Mouse (Mus musculus) kidney, embryonic 14.5 days (tissue): ENCODE results near the gene Fam222b. TPM values are rescaled to one million over a fixed set of nuclear protein-coding genes. Genes with fewer than 3 reads are reported as not detected.

Experiments used
- ATAC-seq: fragments of 200-750 bp; cut with Nextera tagmentation; 2 replicates; pipeline ENCODE4 v1.8.0; 2017; ENCODE audit warnings: moderate number of reproducible peaks, mild to moderate bottlenecking, moderate TSS enrichment, moderate library complexity; ENCODE audit not compliant: low FRiP score, low TSS enrichment
- H3K27ac ChIP-seq: fragments of 300-500 bp; sonication (generic); 2 replicates; pipeline ENCODE4 v1.5.1; 2014; ENCODE audit warnings: low read depth, mild to moderate bottlenecking, low read length, moderate library complexity, mixed read lengths
- H3K27me3 ChIP-seq: fragments of 300-500 bp; sonication (generic); 2 replicates; pipeline ENCODE4 v1.6.1; 2014; ENCODE audit warnings: mild to moderate bottlenecking, low read length; ENCODE audit not compliant: control insufficient read depth, insufficient read depth
- H3K36me3 ChIP-seq: fragments of 300-500 bp; sonication (generic); 2 replicates; pipeline ENCODE4 v1.6.1; 2014; ENCODE audit warnings: low read length, mixed read lengths; ENCODE audit not compliant: control insufficient read depth, insufficient read depth
- H3K4me1 ChIP-seq: fragments of 300-500 bp; sonication (generic); 2 replicates; pipeline ENCODE4 v1.6.1; 2014; ENCODE audit warnings: low read length, mixed read lengths; ENCODE audit not compliant: control insufficient read depth, insufficient read depth
- H3K4me2 ChIP-seq: fragments of 300-500 bp; sonication (generic); replicated peaks from 2 replicates; pipeline ENCODE4 v1.6.1; 2014; ENCODE audit warnings: low read depth, mild to moderate bottlenecking, low read length
- H3K4me3 ChIP-seq: fragments of 300-500 bp; sonication (generic); 2 replicates; pipeline ENCODE4 v1.5.1; 2014; ENCODE audit warnings: mild to moderate bottlenecking, low read length
- H3K9ac ChIP-seq: fragments of 300-500 bp; sonication (generic); 2 replicates; pipeline ENCODE4 v1.6.1; 2014; ENCODE audit warnings: low read depth, mild to moderate bottlenecking, low read length, moderate library complexity
- H3K9me3 ChIP-seq: fragments of 300-500 bp; sonication (generic); 2 replicates; pipeline ENCODE4 v1.6.1; 2016; ENCODE audit warnings: low read length; ENCODE audit not compliant: control insufficient read depth
- WGBS: fragments of 180-500 bp; shearing (Covaris S2); extraction: QIAGEN DNeasy Blood & Tissue Kit; methylation state at CpG from one replicate; pipeline ENCODE4 v1.1.7; 2014; 5-methylcytosine and 5-hydroxymethylcytosine counted together
- polyA plus RNA-seq: library from polyadenylated mRNA; unstranded; fragments of >200 nt; fragmentation: Nextera tagmentation; extraction: Ambion mirVana; gene quantifications from 2 replicates; pipeline ENCODE4 v1.2.1, GENCODE M21; 2014

Fam222b gene
- polyA plus RNA-seq, 1 experiment from 2014 or later, result 16.9 TPM

GRCm38 (mm10) chr11:78136132-78136531 lies 41.7 kb downstream of the Fam222b start:
- H3K27ac ChIP-seq, result no peak overlapping the region
- ATAC-seq, result no peak
- no peaks in the 10 kb centered on the region for H3K27me3 ChIP-seq
- H3K9me3 ChIP-seq, result no peaks in the 10 kb centered on the region
- no peak overlapping the region for H3K4me2 ChIP-seq
- WGBS, result 86% methylated on average over 1 of the region's 1 CpGs
- H3K4me3 ChIP-seq, result no peak overlapping the region
- H3K4me1 ChIP-seq, result no peaks in the 10 kb centered on the region
- H3K9ac ChIP-seq, result no peak overlapping the region
- H3K36me3 ChIP-seq, result 0 out of 2 replicates have a peak, but pooled peaks cover 4% of the 10 kb centered on the region

DNA sequence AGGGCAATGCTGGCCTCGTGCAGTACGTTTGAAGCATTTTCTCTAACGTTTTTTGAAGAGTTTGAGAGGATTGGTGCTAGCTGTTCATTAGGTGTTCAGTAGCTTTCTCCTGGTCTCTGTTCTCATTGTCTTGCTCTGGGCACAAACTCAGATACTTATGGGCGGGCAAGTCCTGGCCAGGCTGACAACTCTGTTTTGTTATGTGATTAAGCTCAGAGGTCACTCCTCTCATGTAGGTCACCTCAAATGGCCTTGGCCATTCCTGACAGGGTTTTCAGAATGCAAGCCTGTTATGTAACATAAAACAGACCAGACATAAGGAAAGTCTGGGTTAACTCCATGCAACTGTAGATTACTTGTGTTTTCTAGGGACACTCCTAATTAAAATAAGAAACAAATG lies 43.1 kb downstream of the Fam222b start:
- no peaks in the 10 kb centered on the region for H3K4me1 ChIP-seq
- H3K9me3 ChIP-seq, result no peaks in the 10 kb centered on the region
- no peak overlapping the region for H3K9ac ChIP-seq
- WGBS, result 82% methylated on average over 4 of the region's 4 CpGs
- H3K27ac ChIP-seq, result no peak overlapping the region
- H3K36me3 ChIP-seq, result 0 out of 2 replicates have a peak, but pooled peaks cover 4% of the 10 kb centered on the region
- H3K4me2 ChIP-seq, result no peak overlapping the region
- no peak for ATAC-seq
- no peaks in the 10 kb centered on the region for H3K27me3 ChIP-seq
- no peak overlapping the region for H3K4me3 ChIP-seq

- Histone ChIP-seq H3K4me2 (no peak overlapping the region), H3K27ac (no peak overlapping the region), H3K9me3 (no peaks in the 10 kb centered on the region), H3K9ac (no peak overlapping the region), H3K36me3 (0 out of 2 replicates have a peak, but pooled peaks cover 4% of the 10 kb centered on the region), H3K4me3 (no peak overlapping the region), H3K4me1 (no peaks in the 10 kb centered on the region), H3K27me3 (no peaks in the 10 kb centered on the region)
- WGBS, result 84% methylated on average over 3 of the region's 3 CpGs
- ATAC-seq, result no peak
Measured at GRCm38 (mm10) chr11:78138023-78138422, 43.6 kb downstream of the Fam222b start.

DNA sequence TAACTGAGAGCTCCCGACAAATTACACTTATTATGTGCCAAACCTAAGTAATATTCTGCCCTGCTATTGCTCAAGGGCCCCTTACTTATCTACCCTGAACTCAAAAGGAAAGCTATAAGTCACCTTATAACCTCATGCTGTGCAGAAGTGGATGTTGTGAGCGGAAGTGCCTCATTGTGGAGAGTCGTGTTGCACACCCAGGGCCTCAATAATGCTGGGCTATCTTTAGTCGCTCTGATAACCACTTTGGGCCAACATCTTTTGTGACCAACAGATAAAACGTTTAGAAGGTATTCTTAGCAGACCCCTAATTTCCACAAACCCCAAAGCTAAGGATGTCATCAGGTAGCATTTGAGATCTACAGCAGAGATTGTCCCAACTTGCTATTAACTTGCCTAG lies 46.2 kb downstream of the Fam222b start:
- Histone ChIP-seq H3K36me3 (peaks cover 26% of the 10 kb centered on the region; the same call in 1 of the 2 replicates), H3K4me2 (no peak overlapping the region), H3K27me3 (no peaks in the 10 kb centered on the region), H3K4me3 (no peak overlapping the region), H3K9ac (no peak overlapping the region), H3K4me1 (no peaks in the 10 kb centered on the region), H3K9me3 (no peaks in the 10 kb centered on the region), H3K27ac (no peak overlapping the region)
- WGBS, result 84% methylated on average over 5 of the region's 5 CpGs
- no peak for ATAC-seq

- ATAC-seq, result no peak
- no peaks in the 10 kb centered on the region for H3K9me3 ChIP-seq
- H3K4me1 ChIP-seq, result no peaks in the 10 kb centered on the region
- no peak overlapping the region for H3K9ac ChIP-seq
- H3K27ac ChIP-seq, result no peak overlapping the region
- WGBS, result 90% methylated on average over 2 of the region's 2 CpGs
- no peak overlapping the region for H3K4me3 ChIP-seq
- peaks cover 29% of the 10 kb centered on the region; the same call in 1 of the 2 replicates for H3K36me3 ChIP-seq
- H3K4me2 ChIP-seq, result no peak overlapping the region
- H3K27me3 ChIP-seq, result no peaks in the 10 kb centered on the region
Measured at GRCm38 (mm10) chr11:78143520-78143919, 49.1 kb downstream of the Fam222b start.

DNA sequence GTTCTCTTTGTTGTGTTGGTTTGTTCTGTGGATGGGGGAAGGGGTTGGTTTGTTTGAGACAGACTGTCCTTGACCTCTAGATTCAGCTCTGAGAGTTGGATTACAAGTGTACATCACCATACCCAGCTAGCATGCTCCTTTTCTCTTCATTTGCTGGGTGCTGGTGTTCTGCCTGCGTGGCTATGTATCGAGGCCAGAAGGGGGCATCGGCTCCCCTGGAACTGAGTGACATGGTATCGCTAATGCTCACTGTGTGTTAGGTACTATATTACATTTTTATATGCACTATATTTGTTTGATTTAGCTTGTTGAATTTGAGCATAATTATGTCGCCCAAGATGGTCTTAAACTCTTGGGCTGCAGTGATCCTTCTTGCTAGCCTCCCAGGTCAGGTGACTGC lies 51.7 kb downstream of the Fam222b start:
- Histone ChIP-seq H3K36me3 (peaks cover 40% of the 10 kb centered on the region; the same call in 1 of the 2 replicates), H3K27ac (no peak overlapping the region), H3K9me3 (no peaks in the 10 kb centered on the region), H3K4me2 (no peak overlapping the region), H3K9ac (no peak overlapping the region), H3K4me3 (no peak overlapping the region), H3K27me3 (no peaks in the 10 kb centered on the region), H3K4me1 (no peaks in the 10 kb centered on the region)
- WGBS, result 81% methylated on average over 5 of the region's 5 CpGs
- no peak for ATAC-seq

- no peaks in the 10 kb centered on the region for H3K9me3 ChIP-seq
- WGBS, result 91% methylated on average over 6 of the region's 6 CpGs
- no peak overlapping the region for H3K9ac ChIP-seq
- ATAC-seq, result no peak
- no peak overlapping the region for H3K27ac ChIP-seq
- H3K27me3 ChIP-seq, result no peaks in the 10 kb centered on the region
- no peaks in the 10 kb centered on the region for H3K4me1 ChIP-seq
- no peak overlapping the region for H3K4me3 ChIP-seq
- H3K4me2 ChIP-seq, result no peak overlapping the region
- peaks cover 42% of the 10 kb centered on the region; the same call in 1 of the 2 replicates for H3K36me3 ChIP-seq
Measured at GRCm38 (mm10) chr11:78146707-78147543, 52.5 kb downstream of the Fam222b start.

DNA sequence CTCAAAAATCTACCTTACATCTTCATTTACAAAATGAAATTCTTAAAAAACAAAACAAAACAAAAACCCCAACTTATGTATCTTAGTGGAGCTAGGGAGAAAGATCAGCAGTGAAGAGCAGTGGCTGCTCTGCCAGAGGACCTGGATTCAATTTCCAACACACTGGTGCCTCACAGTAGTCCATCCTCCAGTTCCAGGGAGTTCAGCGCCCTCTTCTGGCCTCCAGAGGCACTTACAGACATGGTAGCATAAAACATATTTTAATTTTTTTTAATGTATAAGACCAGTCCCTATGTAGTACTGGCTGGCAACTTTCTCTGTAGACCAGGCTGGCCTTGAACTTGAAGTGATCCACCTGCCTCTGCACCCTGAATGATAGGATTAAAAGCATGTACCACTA lies 56.7 kb downstream of the Fam222b start:
- no peaks in the 10 kb centered on the region for H3K27me3 ChIP-seq
- H3K9me3 ChIP-seq, result no peaks in the 10 kb centered on the region
- ATAC-seq, result no peak
- H3K4me1 ChIP-seq, result no peaks in the 10 kb centered on the region
- WGBS, result 26% methylated on average over 1 of the region's 1 CpGs
- no peak overlapping the region for H3K4me3 ChIP-seq
- no peak overlapping the region for H3K27ac ChIP-seq
- no peak overlapping the region for H3K9ac ChIP-seq
- H3K36me3 ChIP-seq, result peaks cover 58% of the 10 kb centered on the region
- H3K4me2 ChIP-seq, result no peak overlapping the region
